Mouse (Mus musculus) naive thymus-derived CD4-positive, alpha-beta T cell, adult 5 months (primary cell): ENCODE data around the gene Mettl21a. TPM values are rescaled to one million over a fixed set of nuclear protein-coding genes. Genes with fewer than 3 reads are reported as not detected.

Source experiments
- polyA plus RNA-seq: library from polyadenylated mRNA; unstranded; fragments of 100-300 nt; shearing (Covaris generic); gene quantifications from one replicate; pipeline ENCODE4 v1.2.1, GENCODE M21; 2017

The Mettl21a gene
- 7.2 TPM for polyA plus RNA-seq

GRCm38 (mm10) chr1:64616881-64617714 is at the start of gene Mettl21a:
Gene Mettl21a (minus strand): TSS chr1:64617242.

Other genes with a start within 250 kb of the Mettl21a start
- 67.7 TPM for gene Creb1, start 84.6 kb downstream of the Mettl21a start, polyA plus RNA-seq
- 24.5 TPM for gene Ccnyl1, start 73.2 kb upstream of the Mettl21a start, polyA plus RNA-seq
- 2.6 TPM for gene Fzd5, start 120.5 kb upstream of the Mettl21a start, polyA plus RNA-seq